Mouse (Mus musculus) hindbrain, embryonic 10.5 days (tissue): Measurements from ENCODE around the gene Yrdc. TPM values are rescaled to one million over a fixed set of nuclear protein-coding genes. Genes with fewer than 3 reads are reported as not detected.

Experiments
- DNase-seq: peaks from one replicate; pipeline ENCODE4 v3.0.0-alpha.2; 2017; ENCODE audit warnings: low spot score
- H3K27ac ChIP-seq: fragments of 300-500 bp; sonication (generic); 2 replicates; pipeline ENCODE4 v1.5.1; 2016; ENCODE audit warnings: mild to moderate bottlenecking, moderate library complexity
- H3K27me3 ChIP-seq: fragments of 300-500 bp; sonication (generic); 2 replicates; pipeline ENCODE4 v1.6.1; 2016; ENCODE audit warnings: mild to moderate bottlenecking; ENCODE audit not compliant: poor library complexity, insufficient read depth, severe bottlenecking
- H3K36me3 ChIP-seq: fragments of 300-500 bp; sonication (generic); 2 replicates; pipeline ENCODE4 v1.6.1; 2016; ENCODE audit warnings: mild to moderate bottlenecking, moderate library complexity
- H3K4me1 ChIP-seq: fragments of 300-500 bp; sonication (generic); replicated peaks from 2 replicates; pipeline ENCODE4 v1.6.1; 2016; ENCODE audit warnings: mild to moderate bottlenecking
- H3K4me3 ChIP-seq: fragments of 300-500 bp; sonication (generic); 2 replicates; pipeline ENCODE4 v1.5.1; 2016; ENCODE audit warnings: mild to moderate bottlenecking, moderate library complexity
- H3K9me3 ChIP-seq: fragments of 300-500 bp; sonication (generic); 2 replicates; pipeline ENCODE4 v1.6.1; 2016; ENCODE audit warnings: mild to moderate bottlenecking, moderate library complexity
- WGBS: fragments of 180-500 bp; shearing (Covaris S2); methylation state at CpG from one replicate; pipeline ENCODE4 v1.1.7; 2016; 5-methylcytosine and 5-hydroxymethylcytosine counted together
- polyA plus RNA-seq: library from polyadenylated mRNA; unstranded; fragments of >200 nt; fragmentation: Nextera tagmentation; extraction: Ambion mirVana; gene quantifications from 2 replicates; pipeline ENCODE4 v1.2.1, GENCODE M21; 2016

Gene Yrdc
- polyA plus RNA-seq, 1 experiment from 2014 or later, result 38.3 TPM

GRCm38 (mm10) chr4:124824967-124825366, 25.5 kb upstream of the Yrdc start:
- 95% methylated on average over 6 of the region's 6 CpGs for WGBS
- DNase-seq, result no peak
- Histone ChIP-seq H3K4me3 (no peak overlapping the region), H3K27ac (no peak overlapping the region), H3K9me3 (no peaks in the 10 kb centered on the region), H3K4me1 (no peaks in the 10 kb centered on the region), H3K36me3 (peaks cover 97% of the 10 kb centered on the region), H3K27me3 (no peaks in the 10 kb centered on the region)

GRCm38 (mm10) chr4:124825371-124825965, 25.0 kb upstream of the Yrdc start:
- Histone ChIP-seq H3K4me1 (no peaks in the 10 kb centered on the region), H3K9me3 (no peaks in the 10 kb centered on the region), H3K27me3 (no peaks in the 10 kb centered on the region), H3K36me3 (peaks cover 97% of the 10 kb centered on the region), H3K27ac (no peak overlapping the region), H3K4me3 (no peak overlapping the region)
- 95% methylated on average over 21 of the region's 21 CpGs for WGBS
- DNase-seq, result no peak

- Histone ChIP-seq H3K4me3 (no peak overlapping the region), H3K27ac (no peak overlapping the region), H3K27me3 (no peaks in the 10 kb centered on the region), H3K4me1 (no peaks in the 10 kb centered on the region), H3K36me3 (peaks cover 91% of the 10 kb centered on the region), H3K9me3 (no peaks in the 10 kb centered on the region)
- DNase-seq, result no peak
- 86% methylated on average over 5 of the region's 5 CpGs for WGBS
Observed at GRCm38 (mm10) chr4:124829671-124830070, 20.8 kb upstream of the Yrdc start.

- H3K27ac ChIP-seq, result no peak overlapping the region
- H3K9me3 ChIP-seq, result no peaks in the 10 kb centered on the region
- no peaks in the 10 kb centered on the region for H3K4me1 ChIP-seq
- no peaks in the 10 kb centered on the region for H3K27me3 ChIP-seq
- H3K4me3 ChIP-seq, result no peak overlapping the region
- peaks cover 84% of the 10 kb centered on the region for H3K36me3 ChIP-seq
- 97% methylated on average over 10 of the region's 10 CpGs for WGBS
- DNase-seq, result no peak
Observed at GRCm38 (mm10) chr4:124832796-124833195, 17.7 kb upstream of the Yrdc start.

GRCm38 (mm10) chr4:124838035-124838700, 12.3 kb upstream of the Yrdc start:
- 91% methylated on average over 14 of the region's 14 CpGs for WGBS
- DNase-seq, result no peak
- Histone ChIP-seq H3K27me3 (no peaks in the 10 kb centered on the region), H3K36me3 (peaks cover 90% of the 10 kb centered on the region), H3K4me3 (no peak overlapping the region), H3K9me3 (peaks cover 6% of the 10 kb centered on the region; the same call in 1 of the 2 replicates), H3K27ac (no peak overlapping the region), H3K4me1 (no peaks in the 10 kb centered on the region)

- Histone ChIP-seq H3K4me3 (no peak overlapping the region), H3K36me3 (peaks cover 94% of the 10 kb centered on the region), H3K27ac (no peak overlapping the region), H3K27me3 (no peaks in the 10 kb centered on the region), H3K9me3 (peaks cover 6% of the 10 kb centered on the region; the same call in 1 of the 2 replicates), H3K4me1 (peaks cover 5% of the 10 kb centered on the region; the same call in 1 of the 2 replicates)
- no peak for DNase-seq
- WGBS, result 95% methylated on average over 1 of the region's 1 CpGs
Observed at GRCm38 (mm10) chr4:124840998-124841397, 9.5 kb upstream of the Yrdc start.

GRCm38 (mm10) chr4:124843493-124843892, 7.0 kb upstream of the Yrdc start:
- Histone ChIP-seq H3K9me3 (peaks cover 6% of the 10 kb centered on the region; the same call in 1 of the 2 replicates), H3K4me1 (peaks cover 9% of the 10 kb centered on the region), H3K27me3 (no peaks in the 10 kb centered on the region), H3K27ac (no peak overlapping the region), H3K4me3 (no peak overlapping the region), H3K36me3 (peaks cover 80% of the 10 kb centered on the region)
- DNase-seq, result peak; percentile 45
- 55% methylated on average over 11 of the region's 11 CpGs for WGBS

GRCm38 (mm10) chr4:124847573-124847972, 2.9 kb upstream of the Yrdc start:
- Histone ChIP-seq H3K27ac (no peak overlapping the region), H3K36me3 (peaks cover 39% of the 10 kb centered on the region), H3K9me3 (no peaks in the 10 kb centered on the region), H3K4me3 (no peak overlapping the region; the same call in 1 of the 2 replicates), H3K27me3 (no peaks in the 10 kb centered on the region), H3K4me1 (peaks cover 30% of the 10 kb centered on the region)
- WGBS, result 10% methylated on average over 8 of the region's 8 CpGs
- DNase-seq, result peak; percentile 87

GRCm38 (mm10) chr4:124849631-124850260, 733 bp upstream of the Yrdc start:
- WGBS, result 3% methylated on average over 24 of the region's 24 CpGs

GRCm38 (mm10) chr4:124850933-124851658, 617 bp downstream of the Yrdc start, which contains the start of gene 1110065P20Rik:
TSS of gene 1110065P20Rik (minus strand) at chr4:124851196.
- Histone ChIP-seq H3K27ac (peak within 1 kb of the TSS; percentile 97), H3K9me3 (no peaks in the 10 kb centered on the region), H3K36me3 (peaks cover 44% of the 10 kb centered on the region), H3K4me1 (peaks cover 24% of the 10 kb centered on the region), H3K27me3 (no peaks in the 10 kb centered on the region), H3K4me3 (peak within 1 kb of the TSS; percentile 99)
- DNase-seq, result peak; percentile 42
- WGBS, result under 1% methylated on average over 75 of the region's 75 CpGs

More at GRCm38 (mm10) chr4:124849631-124850260, 733 bp upstream of the Yrdc start:
- no peaks in the 10 kb centered on the region for H3K27me3 ChIP-seq
- peaks cover 24% of the 10 kb centered on the region for H3K4me1 ChIP-seq
- peaks cover 42% of the 10 kb centered on the region for H3K36me3 ChIP-seq
- H3K27ac ChIP-seq, result peak overlapping the region; percentile 97
- H3K9me3 ChIP-seq, result no peaks in the 10 kb centered on the region
- peak overlapping the region; percentile 99 for H3K4me3 ChIP-seq
- no peak for DNase-seq

- no peaks in the 10 kb centered on the region for H3K9me3 ChIP-seq
- H3K27me3 ChIP-seq, result peaks cover 9% of the 10 kb centered on the region
- DNase-seq, result no peak
- WGBS, result 93% methylated on average over 8 of the region's 8 CpGs
- no peak overlapping the region for H3K27ac ChIP-seq
- peaks cover 66% of the 10 kb centered on the region for H3K36me3 ChIP-seq
- H3K4me1 ChIP-seq, result peaks cover 26% of the 10 kb centered on the region
- no peak overlapping the region for H3K4me3 ChIP-seq
Observed at GRCm38 (mm10) chr4:124856294-124856693, 5.8 kb downstream of the Yrdc start.

- Histone ChIP-seq H3K27ac (no peak overlapping the region), H3K4me3 (no peak overlapping the region), H3K4me1 (peaks cover 30% of the 10 kb centered on the region), H3K36me3 (peaks cover 59% of the 10 kb centered on the region), H3K9me3 (no peaks in the 10 kb centered on the region), H3K27me3 (peaks cover 29% of the 10 kb centered on the region)
- no peak for DNase-seq
- 80% methylated on average over 5 of the region's 5 CpGs for whole genome bisulfite sequencing
Observed at GRCm38 (mm10) chr4:124858370-124858769, 7.9 kb downstream of the Yrdc start.
